Mouse (Mus musculus) right cerebral cortex, adult 2 months (tissue): Measurements from ENCODE around the gene Kat6b.
"Not testable (repeated sequence)": the region's sequence is repeated elsewhere in the genome, so short reads cannot be mapped to it uniquely, and the experiment has no call there.

Experiments
- DNase-seq, 2 experiments: peaks; one replicate each; pipeline ENCODE4 v3.0.0; 2021 to 2022; ENCODE audit warnings: low spot score in 2 of 2

The Kat6b gene

GRCm38 (mm10) chr14:21481231-21481630 is at the start of gene Kat6b:
TSS of gene Kat6b (plus strand) at chr14:21481434.
- no peak for DNase-seq

GRCm38 (mm10) chr14:21433415-21433814 is 47.8 kb upstream of the Kat6b start:
- no peak for DNase-seq

- DNase-seq: no peak
These were observed 47.2 kb upstream of the Kat6b start for GRCm38 (mm10) chr14:21433995-21434394.

- no peak for DNase-seq
These were observed 46.5 kb upstream of the Kat6b start for GRCm38 (mm10) chr14:21434686-21435085.

- DNase-seq: no peak
These were observed 41.4 kb upstream of the Kat6b start for GRCm38 (mm10) chr14:21439785-21440184.

- no peak for DNase-seq
These were observed 40.7 kb upstream of the Kat6b start for GRCm38 (mm10) chr14:21440526-21440925.

GRCm38 (mm10) chr14:21441772-21442533 is 39.3 kb upstream of the Kat6b start:
- DNase-seq: no peak

- DNase-seq: no peak
These were observed 28.7 kb upstream of the Kat6b start for GRCm38 (mm10) chr14:21452581-21452980.

- no peak for DNase-seq
These were observed 27.3 kb upstream of the Kat6b start for GRCm38 (mm10) chr14:21453896-21454295.

- no peak for DNase-seq
These were observed 25.4 kb upstream of the Kat6b start for GRCm38 (mm10) chr14:21455654-21456350.

GRCm38 (mm10) chr14:21456526-21456925 is 24.7 kb upstream of the Kat6b start:
- no peak for DNase-seq

- no peak for DNase-seq
These were observed 23.4 kb upstream of the Kat6b start for GRCm38 (mm10) chr14:21457876-21458275.

- no peak for DNase-seq
These were observed 22.5 kb upstream of the Kat6b start for GRCm38 (mm10) chr14:21458696-21459095.

GRCm38 (mm10) chr14:21459163-21459562 is 22.1 kb upstream of the Kat6b start:
- DNase-seq: no peak

- no peak for DNase-seq
These were observed 18.8 kb upstream of the Kat6b start for GRCm38 (mm10) chr14:21462398-21462797.

- no peak for DNase-seq
These were observed 18.0 kb upstream of the Kat6b start for GRCm38 (mm10) chr14:21463117-21463712.

GRCm38 (mm10) chr14:21470386-21470785 is 10.8 kb upstream of the Kat6b start:
- no peak for DNase-seq

- DNase-seq: no peak
These were observed 9.3 kb upstream of the Kat6b start for GRCm38 (mm10) chr14:21471975-21472374.

GRCm38 (mm10) chr14:21474593-21475132 is 6.6 kb upstream of the Kat6b start:
- DNase-seq: not testable (repeated sequence)

- no peak for DNase-seq
These were observed 4.1 kb upstream of the Kat6b start for GRCm38 (mm10) chr14:21477181-21477580.

- no peak for DNase-seq
These were observed 1.7 kb upstream of the Kat6b start for GRCm38 (mm10) chr14:21479566-21479965.

GRCm38 (mm10) chr14:21480191-21480590 is 1.0 kb upstream of the Kat6b start:
- DNase-seq: no peak

- no peak for DNase-seq
These were observed 3.0 kb downstream of the Kat6b start for GRCm38 (mm10) chr14:21484199-21484598.
